Mouse (Mus musculus) G1E (cell line): ENCODE results near the gene Wdr53.

Experiments used
- CTCF ChIP-seq: IDR thresholded peaks from 2 replicates; pipeline ENCODE4 v1.5.1; 2012; ENCODE audit warnings: low read depth, low read length, inconsistent platforms, mixed read lengths
- GATA1 ChIP-seq: IDR thresholded peaks from 2 replicates; pipeline ENCODE4 v1.6.1; 2012; ENCODE audit warnings: borderline replicate concordance, low read length, inconsistent platforms, mixed read lengths
- POLR2AphosphoS5 ChIP-seq: IDR thresholded peaks from 2 replicates; pipeline ENCODE4 v1.6.1; 2012; ENCODE audit warnings: low read depth, low read length, inconsistent platforms; ENCODE audit not compliant: insufficient replicate concordance
- TAL1 ChIP-seq: conservative IDR thresholded peaks from 2 replicates; pipeline ENCODE4 v1.6.1; 2012; ENCODE audit warnings: low read depth, low read length, inconsistent platforms, mixed read lengths

DNA sequence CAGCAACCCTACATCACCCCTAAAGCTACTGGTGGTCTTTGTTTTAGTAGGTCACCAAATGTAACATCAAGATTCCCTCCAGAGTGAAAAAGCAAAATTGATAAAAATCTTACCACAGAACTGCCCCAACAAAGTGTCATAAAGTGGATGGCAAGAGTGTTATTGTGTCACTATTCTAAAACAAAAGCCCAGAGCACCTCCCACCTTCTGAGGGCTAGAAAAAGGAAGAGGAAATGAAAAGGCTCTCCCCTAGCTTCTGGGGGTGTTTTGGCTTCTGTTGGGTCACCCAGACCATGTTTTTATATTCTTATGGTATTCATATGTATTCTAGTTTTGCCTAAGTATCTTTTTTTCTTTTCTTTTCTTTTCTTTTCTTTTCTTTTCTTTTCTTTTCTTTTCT, 24.6 kb upstream of the Wdr53 start:
- no peak for TF ChIP-seq CTCF
- TF ChIP-seq GATA1: no peak
- TF ChIP-seq TAL1: no peak
- no peak for TF ChIP-seq POLR2AphosphoS5
